Mouse (Mus musculus) stomach, postnatal 0 days (tissue): Measurements from ENCODE around the gene Atp5j2.

ENCODE experiments used
- CTCF ChIP-seq: IDR thresholded peaks from 2 replicates; pipeline ENCODE4 v1.5.1; 2016; ENCODE audit warnings: antibody characterized with exemption, low read depth, mild to moderate bottlenecking, moderate library complexity
- EP300 ChIP-seq: optimal IDR thresholded peaks from 2 replicates; pipeline ENCODE3; 2016; ENCODE audit warnings: antibody characterized with exemption

GRCm38 (mm10) chr5:145161361-145161760, 30.5 kb downstream of the Atp5j2 start:
- TF ChIP-seq CTCF (no peak), EP300 (no peak)
